Mouse (Mus musculus) lung, embryonic 16.5 days (tissue): ENCODE measurements at regions not wholly inside any gene's neighbourhood (a gene's known extent, or its start where the extent isn't known, plus 50 kb on each side); places are given as distances from the start of the nearest gene placed in this dataset.

Source experiments
- ATAC-seq: fragments of 200-750 bp; cut with Nextera tagmentation; 2 replicates; pipeline ENCODE4 v1.8.0; 2017; ENCODE audit warnings: low read depth, mild to moderate bottlenecking, moderate library complexity
- H3K27ac ChIP-seq: fragments of 300-500 bp; sonication (generic); 2 replicates; pipeline ENCODE4 v1.5.1; 2014; ENCODE audit warnings: mild to moderate bottlenecking, control low read depth, low read length
- H3K27me3 ChIP-seq: fragments of 300-500 bp; sonication (generic); 2 replicates; pipeline ENCODE4 v1.6.1; 2014; ENCODE audit warnings: low read depth, low read length, mixed read lengths; ENCODE audit not compliant: control insufficient read depth, insufficient read depth
- H3K36me3 ChIP-seq: fragments of 300-500 bp; sonication (generic); 2 replicates; pipeline ENCODE4 v1.6.1; 2014; ENCODE audit warnings: low read length; ENCODE audit not compliant: control insufficient read depth, insufficient read depth
- H3K4me1 ChIP-seq: fragments of 300-500 bp; sonication (generic); replicated peaks from 2 replicates; pipeline ENCODE4 v1.6.1; 2014; ENCODE audit warnings: low read length, mixed read lengths; ENCODE audit not compliant: control insufficient read depth, insufficient read depth
- H3K4me2 ChIP-seq: fragments of 300-500 bp; sonication (generic); 2 replicates; pipeline ENCODE4 v1.6.1; 2014; ENCODE audit warnings: low read depth, low read length, control low read depth
- H3K4me3 ChIP-seq: fragments of 300-500 bp; sonication (generic); 2 replicates; pipeline ENCODE4 v1.5.1; 2014; ENCODE audit warnings: mild to moderate bottlenecking, low read length, control low read depth
- H3K9ac ChIP-seq: fragments of 300-500 bp; sonication (generic); 2 replicates; pipeline ENCODE4 v1.6.1; 2014; ENCODE audit warnings: low read length, control low read depth
- H3K9me3 ChIP-seq: fragments of 300-500 bp; sonication (generic); 2 replicates; pipeline ENCODE4 v1.6.1; 2016; ENCODE audit warnings: low read length; ENCODE audit not compliant: control insufficient read depth
- WGBS: fragments of 180-500 bp; shearing (Covaris S2); extraction: QIAGEN DNeasy Blood & Tissue Kit; methylation state at CpG from one replicate; pipeline ENCODE4 v1.1.7; 2014; 5-methylcytosine and 5-hydroxymethylcytosine counted together

GRCm38 (mm10) chr11:48249315-48249714 is 260.5 kb upstream of the Sgcd start:
- 14% methylated on average over 1 of the region's 1 CpGs for WGBS
- H3K36me3 ChIP-seq = no peaks in the 10 kb centered on the region
- no peak overlapping the region for H3K4me2 ChIP-seq
- no peaks in the 10 kb centered on the region for H3K4me1 ChIP-seq
- H3K9me3 ChIP-seq = no peaks in the 10 kb centered on the region
- no peaks in the 10 kb centered on the region for H3K27me3 ChIP-seq
- ATAC-seq = peak; percentile 84
- no peak overlapping the region for H3K9ac ChIP-seq
- no peak overlapping the region for H3K27ac ChIP-seq
- no peak overlapping the region for H3K4me3 ChIP-seq

GRCm38 (mm10) chr11:48221156-48221555 is 232.4 kb upstream of the Sgcd start:
- H3K4me2 ChIP-seq = no peak overlapping the region
- H3K27ac ChIP-seq = no peak overlapping the region
- no peak for ATAC-seq
- H3K9me3 ChIP-seq = no peaks in the 10 kb centered on the region
- no peaks in the 10 kb centered on the region for H3K4me1 ChIP-seq
- no peak overlapping the region for H3K4me3 ChIP-seq
- no peaks in the 10 kb centered on the region for H3K36me3 ChIP-seq
- H3K27me3 ChIP-seq = no peaks in the 10 kb centered on the region
- no peak overlapping the region for H3K9ac ChIP-seq
- 76% methylated on average over 4 of the region's 4 CpGs for WGBS

- no peaks in the 10 kb centered on the region for H3K27me3 ChIP-seq
- H3K9ac ChIP-seq = no peak overlapping the region
- no peaks in the 10 kb centered on the region for H3K9me3 ChIP-seq
- H3K4me1 ChIP-seq = no peaks in the 10 kb centered on the region
- no peak overlapping the region for H3K4me2 ChIP-seq
- H3K4me3 ChIP-seq = no peak overlapping the region
- no peak for ATAC-seq
- no peak overlapping the region for H3K27ac ChIP-seq
- WGBS = 46% methylated on average over 1 of the region's 1 CpGs
- no peaks in the 10 kb centered on the region for H3K36me3 ChIP-seq
Observed at GRCm38 (mm10) chr11:48219157-48219556, 230.4 kb upstream of the Sgcd start.

GRCm38 (mm10) chr11:48216762-48217161 is 228.0 kb upstream of the Sgcd start:
- no peak overlapping the region for H3K9ac ChIP-seq
- H3K9me3 ChIP-seq = no peaks in the 10 kb centered on the region
- WGBS = 53% methylated on average over 2 of the region's 2 CpGs
- ATAC-seq = no peak
- no peaks in the 10 kb centered on the region for H3K4me1 ChIP-seq
- H3K4me2 ChIP-seq = no peak overlapping the region
- no peaks in the 10 kb centered on the region for H3K27me3 ChIP-seq
- H3K36me3 ChIP-seq = no peaks in the 10 kb centered on the region
- no peak overlapping the region for H3K4me3 ChIP-seq
- H3K27ac ChIP-seq = no peak overlapping the region

GRCm38 (mm10) chr11:48186604-48187003 is 197.8 kb upstream of the Sgcd start:
- 66% methylated on average over 4 of the region's 4 CpGs for WGBS
- Histone ChIP-seq H3K4me3 (no peak overlapping the region), H3K4me2 (no peak overlapping the region), H3K27me3 (no peaks in the 10 kb centered on the region), H3K9ac (no peak overlapping the region), H3K27ac (no peak overlapping the region), H3K36me3 (no peaks in the 10 kb centered on the region), H3K9me3 (no peaks in the 10 kb centered on the region), H3K4me1 (no peaks in the 10 kb centered on the region)
- ATAC-seq = no peak

GRCm38 (mm10) chr11:48178943-48179342 is 190.2 kb upstream of the Sgcd start:
- no peak overlapping the region for H3K9ac ChIP-seq
- ATAC-seq = no peak
- no peak overlapping the region for H3K27ac ChIP-seq
- H3K36me3 ChIP-seq = no peaks in the 10 kb centered on the region
- no peaks in the 10 kb centered on the region for H3K9me3 ChIP-seq
- no peaks in the 10 kb centered on the region for H3K27me3 ChIP-seq
- H3K4me1 ChIP-seq = no peaks in the 10 kb centered on the region
- no peak overlapping the region for H3K4me2 ChIP-seq
- H3K4me3 ChIP-seq = no peak overlapping the region

GRCm38 (mm10) chr11:48178174-48178573 is 189.4 kb upstream of the Sgcd start:
- no peak overlapping the region for H3K4me2 ChIP-seq
- H3K9ac ChIP-seq = no peak overlapping the region
- no peak overlapping the region for H3K4me3 ChIP-seq
- H3K4me1 ChIP-seq = no peaks in the 10 kb centered on the region
- no peaks in the 10 kb centered on the region for H3K9me3 ChIP-seq
- no peak overlapping the region for H3K27ac ChIP-seq
- WGBS = 31% methylated on average over 3 of the region's 3 CpGs
- no peaks in the 10 kb centered on the region for H3K36me3 ChIP-seq
- H3K27me3 ChIP-seq = no peaks in the 10 kb centered on the region
- ATAC-seq = no peak

- H3K4me3 ChIP-seq = no peak overlapping the region
- no peaks in the 10 kb centered on the region for H3K4me1 ChIP-seq
- 31% methylated on average over 4 of the region's 4 CpGs for WGBS
- no peak overlapping the region for H3K27ac ChIP-seq
- no peaks in the 10 kb centered on the region for H3K27me3 ChIP-seq
- H3K9ac ChIP-seq = no peak overlapping the region
- no peak overlapping the region for H3K4me2 ChIP-seq
- no peaks in the 10 kb centered on the region for H3K36me3 ChIP-seq
- H3K9me3 ChIP-seq = no peaks in the 10 kb centered on the region
- ATAC-seq = no peak
Observed at GRCm38 (mm10) chr11:48176451-48176850, 187.7 kb upstream of the Sgcd start.

- H3K9me3 ChIP-seq = no peaks in the 10 kb centered on the region
- 17% methylated on average over 6 of the region's 6 CpGs for WGBS
- no peaks in the 10 kb centered on the region for H3K27me3 ChIP-seq
- H3K36me3 ChIP-seq = no peaks in the 10 kb centered on the region
- no peak overlapping the region for H3K4me3 ChIP-seq
- no peaks in the 10 kb centered on the region for H3K4me1 ChIP-seq
- ATAC-seq = no peak
- H3K27ac ChIP-seq = no peak overlapping the region
- H3K4me2 ChIP-seq = no peak overlapping the region
- H3K9ac ChIP-seq = no peak overlapping the region
Observed at GRCm38 (mm10) chr11:48152219-48152618, 163.4 kb upstream of the Sgcd start.

- Histone ChIP-seq H3K27me3 (no peaks in the 10 kb centered on the region), H3K4me3 (no peak overlapping the region), H3K27ac (no peak overlapping the region), H3K4me2 (no peak overlapping the region), H3K4me1 (no peaks in the 10 kb centered on the region), H3K36me3 (no peaks in the 10 kb centered on the region), H3K9ac (no peak overlapping the region), H3K9me3 (no peaks in the 10 kb centered on the region)
- ATAC-seq = no peak
Observed at GRCm38 (mm10) chr11:48133335-48133734, 144.6 kb upstream of the Sgcd start.
